Mouse (Mus musculus) forebrain, embryonic 10.5 days (tissue): ENCODE results near the gene Ccdc40. TPM values are rescaled to one million over a fixed set of nuclear protein-coding genes. Genes with fewer than 3 reads are reported as not detected.
A peak's percentile ranks its signal among the peaks of the same experiment; 100 is the strongest.
"Not testable (repeated sequence)": the region's sequence is repeated elsewhere in the genome, so short reads cannot be mapped to it uniquely, and the experiment has no call there.

Experiments
- DNase-seq: peaks from one replicate; pipeline ENCODE4 v3.0.0-alpha.2; 2017; ENCODE audit warnings: low spot score; ENCODE audit errors: extremely low spot score
- H3K27ac ChIP-seq: fragments of 300-500 bp; sonication (generic); 2 replicates; pipeline ENCODE4 v1.5.1; 2016; ENCODE audit warnings: mild to moderate bottlenecking
- H3K27me3 ChIP-seq: fragments of 300-500 bp; sonication (generic); 2 replicates; pipeline ENCODE4 v1.6.1; 2016; ENCODE audit warnings: mild to moderate bottlenecking; ENCODE audit not compliant: poor library complexity, severe bottlenecking
- H3K36me3 ChIP-seq: fragments of 300-500 bp; sonication (generic); replicated peaks from 2 replicates; pipeline ENCODE4 v1.6.1; 2016; ENCODE audit warnings: mild to moderate bottlenecking, moderate library complexity
- H3K4me1 ChIP-seq: fragments of 300-500 bp; sonication (generic); 2 replicates; pipeline ENCODE4 v1.6.1; 2016
- H3K4me3 ChIP-seq: fragments of 300-500 bp; sonication (generic); 2 replicates; pipeline ENCODE4 v1.5.1; 2016; ENCODE audit warnings: mild to moderate bottlenecking, moderate library complexity
- H3K9me3 ChIP-seq: fragments of 300-500 bp; sonication (generic); 2 replicates; pipeline ENCODE4 v1.6.1; 2016; ENCODE audit warnings: mild to moderate bottlenecking, moderate library complexity
- WGBS: fragments of 180-500 bp; shearing (Covaris S2); methylation state at CpG from one replicate; pipeline ENCODE4 v1.1.7; 2016; 5-methylcytosine and 5-hydroxymethylcytosine counted together
- polyA plus RNA-seq: library from polyadenylated mRNA; unstranded; fragments of >200 nt; fragmentation: Nextera tagmentation; extraction: Ambion mirVana; gene quantifications from 2 replicates; pipeline ENCODE4 v1.2.1, GENCODE M21; 2016

Gene Ccdc40
- polyA plus RNA-seq, 1 experiment from 2014 or later: 23.6 TPM

DNA sequence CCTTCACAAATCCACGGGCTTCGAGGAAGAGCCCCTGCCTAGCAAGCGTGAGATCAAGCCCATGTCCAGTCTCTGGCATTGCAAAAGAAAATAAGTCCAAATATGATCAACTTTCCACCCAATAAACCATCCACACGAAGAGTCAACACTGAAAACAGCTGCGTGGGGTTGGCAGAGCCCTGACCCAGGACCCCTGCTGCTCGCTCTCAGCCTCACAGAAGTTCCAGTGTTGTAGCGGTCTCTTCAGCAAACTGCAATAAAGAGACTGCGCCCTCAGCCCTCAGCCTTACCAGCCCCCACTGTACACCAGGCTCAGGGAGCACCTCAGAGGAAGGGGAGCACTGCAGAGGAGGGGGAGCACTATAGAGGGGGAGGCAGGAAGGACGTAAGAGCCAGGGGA lies 2.7 kb upstream of the Ccdc40 start:
- H3K4me3 ChIP-seq: peak overlapping the region; percentile 0; the same call in 1 of the 2 replicates

DNA sequence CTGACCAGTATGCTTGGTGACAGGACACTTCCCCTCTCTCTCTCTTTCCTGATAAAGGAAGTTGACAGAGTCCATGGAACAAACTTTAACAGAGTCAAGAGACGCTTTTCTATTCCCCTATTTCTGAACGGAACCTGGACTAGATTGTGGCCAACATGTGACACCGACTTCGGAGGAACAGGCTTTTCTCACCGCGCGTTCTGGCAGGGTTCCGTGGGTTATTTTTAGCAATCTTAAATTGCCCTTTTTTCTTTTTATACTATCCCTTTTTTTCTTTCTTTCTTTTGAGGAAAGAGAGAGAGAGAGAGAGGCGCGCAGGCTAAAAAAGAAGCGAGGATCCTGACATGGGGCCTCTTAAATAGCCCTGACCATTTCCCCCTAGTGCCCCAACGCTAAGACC lies 781 bp upstream of the Ccdc40 start:
- no peak for DNase-seq
- Histone ChIP-seq H3K9me3 (no peaks in the 10 kb centered on the region), H3K4me1 (peaks cover 71% of the 10 kb centered on the region), H3K27ac (peak overlapping the region; percentile 92), H3K36me3 (peaks cover 42% of the 10 kb centered on the region), H3K4me3 (peak overlapping the region; percentile 79), H3K27me3 (no peaks in the 10 kb centered on the region)
- WGBS: 9% methylated on average over 12 of the region's 12 CpGs

More for the DNA sequence above, 2.7 kb upstream of the Ccdc40 start:
- peaks cover 90% of the 10 kb centered on the region for H3K4me1 ChIP-seq
- H3K36me3 ChIP-seq: peaks cover 35% of the 10 kb centered on the region
- no peaks in the 10 kb centered on the region for H3K27me3 ChIP-seq
- no peak for DNase-seq
- no peaks in the 10 kb centered on the region for H3K9me3 ChIP-seq
- WGBS: 84% methylated on average over 9 of the region's 9 CpGs
- H3K27ac ChIP-seq: peak overlapping the region; percentile 8; the same call in 1 of the 2 replicates

DNA sequence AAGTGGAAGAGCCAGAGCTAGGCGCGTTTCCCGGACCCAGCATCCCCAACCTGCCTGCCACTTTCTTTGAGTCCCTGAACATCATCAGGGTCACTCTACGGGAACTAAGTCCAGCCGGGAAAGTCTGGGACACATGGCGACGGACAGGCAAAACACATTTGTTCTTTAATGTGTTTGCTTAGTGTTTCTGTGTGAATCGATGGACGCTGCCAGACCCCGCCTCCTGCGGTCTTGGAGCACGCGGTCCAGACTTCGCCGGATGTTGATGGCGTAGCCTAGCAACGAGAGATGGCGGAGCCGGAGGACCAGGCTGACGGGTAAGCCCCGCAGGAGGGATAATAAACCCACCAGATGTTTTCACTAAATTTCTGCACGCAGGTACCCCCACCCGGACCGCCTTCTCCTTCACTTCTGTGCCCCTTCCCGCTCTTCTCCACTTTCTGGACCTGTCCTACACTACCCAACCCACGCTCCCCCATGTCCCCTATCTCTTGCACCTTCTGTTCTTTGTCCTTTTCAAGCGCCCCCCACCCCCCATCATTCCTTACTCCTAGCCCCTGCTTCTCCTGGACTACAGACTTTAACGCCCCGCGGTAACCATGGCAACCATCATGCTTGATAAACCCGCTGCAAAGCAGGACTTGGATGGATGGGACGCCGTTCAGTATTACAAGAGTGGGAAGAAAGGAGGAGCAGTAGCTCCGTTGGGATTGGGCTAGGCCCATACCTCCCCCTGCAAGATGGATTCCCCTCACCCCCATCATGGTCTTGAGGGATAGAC lies 664 bp downstream of the Ccdc40 start:
- H3K27me3 ChIP-seq: no peaks in the 10 kb centered on the region
- H3K9me3 ChIP-seq: peaks cover 2% of the 10 kb centered on the region; the same call in 1 of the 2 replicates
- peak overlapping the region; percentile 79 for H3K4me3 ChIP-seq
- peaks cover 44% of the 10 kb centered on the region for H3K36me3 ChIP-seq
- peaks cover 56% of the 10 kb centered on the region for H3K4me1 ChIP-seq
- peak; percentile 92 for DNase-seq
- WGBS: under 1% methylated on average over 34 of the region's 34 CpGs
- peak overlapping the region; percentile 92 for H3K27ac ChIP-seq

DNA sequence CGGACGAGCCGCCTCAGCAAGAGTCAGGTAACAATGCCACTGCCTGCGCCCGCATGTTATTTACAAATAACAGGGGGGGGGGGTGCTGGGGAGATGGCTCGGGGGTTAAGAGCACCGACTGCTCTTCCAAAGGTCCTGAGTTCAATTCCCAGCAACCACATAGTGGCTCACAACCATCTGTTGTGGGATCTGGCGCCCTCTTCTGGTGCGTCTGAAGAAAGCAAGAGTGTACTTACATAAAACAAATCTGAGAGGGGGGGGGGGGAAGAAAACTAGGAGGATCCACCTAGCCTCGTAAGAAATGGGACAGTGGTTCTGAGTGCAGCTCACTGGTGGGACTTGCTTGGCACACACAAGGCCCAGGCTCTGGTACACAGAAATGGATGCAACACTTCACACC lies 6.4 kb downstream of the Ccdc40 start:
- H3K27me3 ChIP-seq: no peaks in the 10 kb centered on the region; the same call in 1 of the 2 replicates
- peaks cover 75% of the 10 kb centered on the region for H3K36me3 ChIP-seq
- H3K27ac ChIP-seq: no peak overlapping the region
- peaks cover 39% of the 10 kb centered on the region for H3K4me1 ChIP-seq
- H3K4me3 ChIP-seq: no peak overlapping the region
- no peak for DNase-seq
- 92% methylated on average over 10 of the region's 10 CpGs for WGBS
- peaks cover 11% of the 10 kb centered on the region for H3K9me3 ChIP-seq

DNA sequence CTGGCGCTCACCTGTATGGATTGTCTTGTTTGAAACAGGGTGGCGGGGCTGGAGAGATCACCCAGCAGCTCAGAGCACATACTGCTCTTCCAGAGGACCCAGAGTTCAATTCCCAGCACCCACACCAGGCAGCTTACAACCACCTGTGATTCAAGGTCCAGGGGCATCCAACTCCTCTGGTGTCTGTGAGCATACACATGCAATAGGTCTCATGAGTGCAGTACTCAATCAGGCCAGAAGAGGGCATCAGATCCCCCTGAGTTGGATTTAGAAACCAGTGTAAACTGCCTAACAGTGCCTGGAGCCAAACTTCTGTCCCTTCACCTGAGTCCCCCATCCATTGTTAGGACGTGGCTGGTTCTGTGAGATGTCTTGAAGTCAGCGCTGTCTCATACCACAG lies 7.2 kb downstream of the Ccdc40 start:
- peaks cover 31% of the 10 kb centered on the region for H3K4me1 ChIP-seq
- no peak overlapping the region for H3K27ac ChIP-seq
- H3K9me3 ChIP-seq: peaks cover 11% of the 10 kb centered on the region
- H3K36me3 ChIP-seq: peaks cover 83% of the 10 kb centered on the region
- no peak overlapping the region for H3K4me3 ChIP-seq
- peak; percentile 65 for DNase-seq
- WGBS: 83% methylated on average over 4 of the region's 4 CpGs
- H3K27me3 ChIP-seq: no peaks in the 10 kb centered on the region; the same call in 1 of the 2 replicates

DNA sequence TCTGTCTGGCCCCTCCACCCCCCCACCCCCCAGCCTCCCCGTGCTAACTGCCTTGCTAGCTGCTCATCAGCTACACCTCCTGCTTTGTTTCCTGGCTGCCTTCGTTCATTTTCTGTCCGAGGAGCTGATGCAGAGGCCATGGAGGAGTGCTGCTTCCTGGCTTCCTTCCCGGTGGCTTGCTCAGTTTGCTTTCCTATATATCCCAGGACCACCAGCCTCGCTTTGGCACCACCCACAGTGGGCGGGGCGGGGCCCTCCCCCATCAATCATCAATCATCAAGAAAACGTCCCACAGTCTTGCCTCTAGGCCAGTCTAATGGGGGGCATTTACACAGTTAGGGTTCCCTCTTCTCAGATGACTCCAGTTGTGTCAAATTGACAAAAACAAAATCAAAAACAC lies 8.0 kb downstream of the Ccdc40 start:
- WGBS: 59% methylated on average over 8 of the region's 8 CpGs
- Histone ChIP-seq H3K27ac (0 out of 2 replicates have a peak overlapping the region, but pooled peaks have one; percentile 2), H3K4me1 (peaks cover 30% of the 10 kb centered on the region), H3K36me3 (peaks cover 83% of the 10 kb centered on the region), H3K4me3 (no peak overlapping the region), H3K27me3 (no peaks in the 10 kb centered on the region; the same call in 1 of the 2 replicates), H3K9me3 (peaks cover 11% of the 10 kb centered on the region)
- DNase-seq: no peak

DNA sequence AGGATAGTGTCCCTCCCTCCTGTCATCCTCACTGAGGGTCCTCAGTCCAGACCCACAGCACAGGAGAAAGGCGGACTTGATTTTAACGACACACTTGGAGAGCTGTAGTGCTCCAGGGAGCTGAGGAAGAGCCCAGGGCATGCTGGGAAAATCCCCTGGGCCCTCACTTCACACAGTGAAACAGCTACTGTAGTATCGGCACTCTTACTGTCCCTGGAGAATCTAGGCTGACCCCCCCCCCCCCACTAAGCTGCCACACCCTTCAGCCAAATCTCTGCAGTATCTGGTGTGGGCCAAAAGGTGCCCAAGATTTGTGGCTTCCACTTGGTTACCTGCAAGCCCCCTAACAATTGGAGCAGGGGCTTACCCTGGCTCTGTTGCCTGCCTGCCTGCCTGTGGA lies 8.6 kb downstream of the Ccdc40 start:
- peaks cover 30% of the 10 kb centered on the region for H3K4me1 ChIP-seq
- DNase-seq: no peak
- 73% methylated on average over 3 of the region's 3 CpGs for WGBS
- H3K27ac ChIP-seq: no peak overlapping the region
- no peak overlapping the region for H3K4me3 ChIP-seq
- peaks cover 11% of the 10 kb centered on the region for H3K9me3 ChIP-seq
- no peaks in the 10 kb centered on the region; the same call in 1 of the 2 replicates for H3K27me3 ChIP-seq
- peaks cover 82% of the 10 kb centered on the region for H3K36me3 ChIP-seq

DNA sequence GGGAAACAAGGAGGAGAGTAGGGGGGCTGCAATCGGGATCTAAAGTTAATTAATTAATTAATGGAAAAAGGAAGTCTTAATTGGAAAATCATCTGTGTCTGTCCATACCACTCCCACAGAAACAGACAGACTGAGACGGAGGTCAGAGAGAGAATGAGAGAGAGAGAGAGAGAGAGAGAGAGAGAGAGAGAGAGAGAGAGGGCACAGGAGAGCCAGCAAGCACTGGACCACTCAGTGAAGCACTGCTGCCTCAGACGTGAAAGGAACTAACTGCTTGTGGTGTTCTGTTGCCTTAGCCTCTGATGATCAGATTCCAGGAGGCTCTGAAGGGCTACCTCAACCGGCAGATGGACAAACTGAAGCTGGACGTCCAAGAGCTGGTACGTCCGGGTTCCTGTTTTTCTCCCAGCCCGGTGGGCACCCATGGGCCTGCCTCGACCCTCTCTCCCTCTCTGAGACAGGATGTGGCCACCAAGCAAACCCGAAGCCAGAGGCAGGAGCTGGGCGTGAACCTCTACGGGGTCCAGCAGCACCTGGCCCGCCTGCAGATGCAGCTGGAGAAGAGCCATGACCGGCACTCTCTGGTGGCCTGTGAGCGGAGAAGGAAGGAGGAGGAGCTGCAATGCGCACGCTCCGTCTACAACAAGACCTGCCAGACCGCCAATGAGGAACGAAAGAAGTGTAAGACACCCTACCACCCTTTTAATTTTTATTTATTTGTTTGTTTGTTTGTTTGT lies 9.4 kb downstream of the Ccdc40 start:
- Histone ChIP-seq H3K4me1 (peaks cover 30% of the 10 kb centered on the region), H3K27ac (peak overlapping the region; percentile 72), H3K4me3 (peak overlapping the region; percentile 42), H3K36me3 (peaks cover 82% of the 10 kb centered on the region), H3K27me3 (no peaks in the 10 kb centered on the region; the same call in 1 of the 2 replicates), H3K9me3 (peaks cover 11% of the 10 kb centered on the region)
- WGBS: 39% methylated on average over 20 of the region's 20 CpGs
- DNase-seq: no peak

DNA sequence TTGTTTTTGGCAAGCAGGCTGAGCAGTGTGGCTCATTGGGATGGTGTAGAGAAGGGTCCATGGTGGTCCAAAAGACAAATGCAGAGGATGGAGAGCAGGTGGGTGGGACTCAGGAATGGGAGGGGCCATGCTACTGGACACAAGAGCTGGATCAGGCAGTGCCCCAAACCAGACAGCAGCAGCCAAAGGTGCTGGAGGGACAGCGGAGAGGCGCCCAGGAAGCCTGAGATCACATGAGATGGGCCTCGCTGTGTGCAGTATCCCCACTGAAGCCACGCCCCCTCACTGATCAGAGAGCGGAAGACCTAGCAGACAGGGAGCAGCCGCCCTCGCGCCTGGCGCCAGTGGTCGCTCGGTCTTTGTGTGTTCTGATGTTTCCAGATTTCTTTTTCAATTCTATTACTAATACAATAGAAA lies 9.9 kb downstream of the Ccdc40 start:
- Histone ChIP-seq H3K27me3 (no peaks in the 10 kb centered on the region; the same call in 1 of the 2 replicates), H3K27ac (peak overlapping the region; percentile 72), H3K9me3 (peaks cover 11% of the 10 kb centered on the region), H3K4me3 (peak overlapping the region; percentile 42), H3K36me3 (peaks cover 82% of the 10 kb centered on the region), H3K4me1 (peaks cover 30% of the 10 kb centered on the region)
- no peak for DNase-seq
- WGBS: 17% methylated on average over 11 of the region's 11 CpGs

DNA sequence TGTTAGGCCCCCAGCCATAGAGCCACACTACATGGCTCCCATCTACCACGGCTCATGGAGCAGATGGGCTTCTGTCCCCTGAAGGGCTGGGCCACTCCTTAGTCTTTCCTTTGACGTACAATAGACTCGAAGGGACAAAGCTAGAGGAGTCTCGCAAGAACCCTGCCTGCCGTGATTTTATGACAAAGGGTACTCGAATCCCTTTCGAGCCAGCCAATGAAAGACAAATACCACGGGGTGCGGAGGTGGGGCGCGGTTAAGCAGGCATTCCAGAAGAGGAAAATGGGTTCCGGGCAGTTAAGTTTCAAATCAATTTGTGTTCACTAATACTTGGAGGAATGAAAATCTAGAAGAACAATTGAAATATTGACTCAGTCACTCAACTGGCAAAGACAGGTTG lies 11.1 kb downstream of the Ccdc40 start:
- Histone ChIP-seq H3K4me1 (peaks cover 30% of the 10 kb centered on the region), H3K27ac (no peak overlapping the region), H3K9me3 (peaks cover 4% of the 10 kb centered on the region), H3K4me3 (no peak overlapping the region), H3K27me3 (no peaks in the 10 kb centered on the region; the same call in 1 of the 2 replicates), H3K36me3 (peaks cover 80% of the 10 kb centered on the region)
- WGBS: 93% methylated on average over 12 of the region's 12 CpGs
- DNase-seq: no peak

DNA sequence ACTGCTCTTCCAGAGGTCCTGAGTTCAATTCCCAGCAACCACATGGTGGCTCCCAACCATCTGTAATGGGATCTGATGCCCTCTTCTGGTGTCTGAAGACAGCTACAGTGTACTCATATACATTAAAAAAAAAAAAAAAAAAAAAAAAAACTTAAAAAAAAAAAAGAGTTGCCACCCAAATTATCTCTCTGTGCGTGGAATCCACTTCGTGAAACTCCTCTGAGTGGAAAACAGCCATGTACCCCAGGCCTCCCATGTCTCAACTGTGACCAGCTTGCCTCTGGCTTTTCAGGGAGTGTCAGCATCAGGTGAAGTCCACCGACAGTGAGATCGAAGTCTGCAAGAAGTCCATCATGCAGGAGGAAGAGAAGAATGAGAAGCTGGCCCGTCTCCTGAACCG lies 17.2 kb downstream of the Ccdc40 start:
- WGBS: 96% methylated on average over 6 of the region's 6 CpGs
- H3K4me1 ChIP-seq, DNase-seq, H3K27ac ChIP-seq, H3K4me3 ChIP-seq, H3K27me3 ChIP-seq, H3K9me3 ChIP-seq: not testable (repeated sequence)
- peaks cover 51% of the 10 kb centered on the region for H3K36me3 ChIP-seq

DNA sequence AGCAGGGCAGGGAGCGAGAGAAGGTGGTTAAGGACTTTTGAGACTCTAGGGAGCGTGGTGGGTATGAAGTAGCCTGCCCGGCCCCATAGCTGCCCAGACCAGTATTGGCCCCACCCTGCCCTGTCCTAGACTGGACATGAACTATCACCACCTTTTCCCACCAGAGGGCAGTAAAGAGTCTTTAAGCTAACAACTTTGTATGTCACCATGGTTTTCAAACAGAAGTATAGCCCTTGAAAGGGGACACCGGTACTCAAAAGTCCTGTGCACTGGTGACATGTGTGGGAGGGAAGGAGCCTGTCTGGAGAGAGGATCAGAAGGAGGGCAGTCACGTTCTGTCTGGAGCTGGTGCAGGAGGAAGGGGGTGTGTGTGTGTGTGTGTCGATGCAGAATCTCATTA lies 20.6 kb downstream of the Ccdc40 start:
- Histone ChIP-seq H3K4me1 (peaks cover 39% of the 10 kb centered on the region), H3K9me3 (no peaks in the 10 kb centered on the region), H3K27ac (no peak overlapping the region), H3K27me3 (peaks cover 24% of the 10 kb centered on the region), H3K4me3 (no peak overlapping the region), H3K36me3 (peaks cover 24% of the 10 kb centered on the region)
- peak; percentile 63 for DNase-seq
- 43% methylated on average over 6 of the region's 6 CpGs for WGBS

DNA sequence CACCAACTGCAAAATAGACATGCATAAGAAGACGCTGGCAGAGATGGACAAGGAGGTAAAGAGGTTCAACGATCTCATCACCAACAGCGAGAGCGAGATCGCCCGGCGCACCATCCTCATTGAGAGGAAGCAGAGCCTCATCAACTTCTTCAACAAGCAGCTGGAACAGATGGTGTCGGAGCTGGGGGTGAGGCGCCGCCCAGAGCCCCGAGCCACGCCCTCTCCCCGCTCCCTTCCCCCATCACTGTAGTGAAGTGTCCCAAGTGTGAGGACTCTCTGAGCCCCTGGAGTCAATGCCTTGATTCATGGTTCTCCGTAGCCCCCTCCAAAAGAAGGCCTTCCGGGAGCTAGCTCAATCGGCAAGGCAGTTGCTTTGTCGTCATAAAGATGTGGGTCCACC lies 22.6 kb downstream of the Ccdc40 start:
- no peak overlapping the region for H3K27ac ChIP-seq
- peaks cover 24% of the 10 kb centered on the region for H3K27me3 ChIP-seq
- peaks cover 19% of the 10 kb centered on the region for H3K36me3 ChIP-seq
- 78% methylated on average over 17 of the region's 17 CpGs for WGBS
- no peaks in the 10 kb centered on the region for H3K9me3 ChIP-seq
- H3K4me3 ChIP-seq: no peak overlapping the region
- no peak for DNase-seq
- H3K4me1 ChIP-seq: peaks cover 39% of the 10 kb centered on the region
